Mouse (Mus musculus) activated CD4-positive, CD25-positive, alpha-beta regulatory T cell, adult 4 months (primary cell): ENCODE measurements around the gene Kir3dl1. TPM values are rescaled to one million over a fixed set of nuclear protein-coding genes. Genes with fewer than 3 reads are reported as not detected.
"Not testable (repeated sequence)": the region's sequence is repeated elsewhere in the genome, so short reads cannot be mapped to it uniquely, and the experiment has no call there.

Source experiments
- ATAC-seq: one replicate; pipeline ENCODE4 v1.8.0; 2017
- polyA plus RNA-seq, 2 experiments: library from polyadenylated mRNA; unstranded; fragments of 100-300 nt; shearing (Covaris generic); gene quantifications; one replicate each; pipeline ENCODE4 v1.2.1; 2017

The Kir3dl1 gene
- not detected for polyA plus RNA-seq

- ATAC-seq: not testable (repeated sequence)
Measured at GRCm38 (mm10) chrX:136517699-136518098, at the start of gene Kir3dl1. TSS of gene Kir3dl1 (plus strand) at chrX:136517999.

GRCm38 (mm10) chrX:136543956-136544355 lies 26.2 kb downstream of the Kir3dl1 start, which contains the start of gene Kir3dl2:
TSS of gene Kir3dl2 (minus strand) at chrX:136544056.
- ATAC-seq: not testable (repeated sequence)

GRCm38 (mm10) chrX:136569094-136569493 lies 51.3 kb downstream of the Kir3dl1 start:
- not testable (repeated sequence) for ATAC-seq

Other genes with a start within 250 kb of the Kir3dl1 start
- gene Bex3, start 247.7 kb upstream of the Kir3dl1 start, polyA plus RNA-seq: 10 to 100 TPM; 72.1 to 86.9 TPM
- not detected for gene Kir3dl2, start 26.1 kb downstream of the Kir3dl1 start, polyA plus RNA-seq
- under 1 TPM; 0.52 to 0.83 TPM for gene Tceal3, start 72.8 kb downstream of the Kir3dl1 start, polyA plus RNA-seq
- not detected for gene Tceal1, start 190.0 kb downstream of the Kir3dl1 start, polyA plus RNA-seq
- gene Morf4l2, start 225.7 kb downstream of the Kir3dl1 start, polyA plus RNA-seq: 10 to 100 TPM; 77.6 to 86.6 TPM